Mouse (Mus musculus): Measurements from ENCODE around the gene Slc5a2.

DNA sequence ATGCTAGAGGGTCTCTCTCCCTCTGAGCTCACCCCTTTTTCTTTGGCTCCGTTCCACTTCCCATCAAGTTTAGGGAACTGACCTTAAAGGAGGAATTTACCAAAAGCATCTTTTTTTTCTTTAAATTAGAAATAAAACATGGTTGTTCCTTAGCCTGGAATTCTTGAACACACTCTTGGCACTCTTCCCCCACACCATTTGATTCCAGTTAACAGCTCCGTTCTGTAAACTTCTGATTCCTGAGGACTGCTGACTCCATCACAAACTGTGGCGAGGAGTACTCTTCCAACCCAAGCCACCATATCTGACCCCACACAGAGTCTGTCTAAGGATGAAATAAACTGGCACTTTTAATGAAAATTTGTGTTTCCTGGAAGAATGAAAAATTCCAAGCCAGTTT is 35.5 kb downstream of the Slc5a2 start:
- TF ChIP-seq CTCF (IDR thresholded peaks at IDR 0.05; ENCODE audit: low read depth) (no peak), EP300 (IDR thresholded peaks at IDR 0.05; ENCODE audit: low read depth) (no peak)
